Mouse (Mus musculus): ENCODE results near the gene Rapgef3.

Rapgef3 gene

GRCm38 (mm10) chr15:97746278-97746677 is 21.5 kb downstream of the Rapgef3 start:
- DNase-seq (ENCODE audit: low spot score) = no peak

GRCm38 (mm10) chr15:97745331-97745730 is 22.4 kb downstream of the Rapgef3 start:
- DNase-seq (ENCODE audit: low spot score) = peak; percentile 74

GRCm38 (mm10) chr15:97744930-97745329 is 22.8 kb downstream of the Rapgef3 start:
- DNase-seq (ENCODE audit: low spot score) = no peak

GRCm38 (mm10) chr15:97743961-97744525 is 23.7 kb downstream of the Rapgef3 start:
- DNase-seq (ENCODE audit: low spot score) = no peak

- DNase-seq (ENCODE audit: low spot score) = no peak
These were observed 24.6 kb downstream of the Rapgef3 start for GRCm38 (mm10) chr15:97743210-97743609.

GRCm38 (mm10) chr15:97742600-97742999 is 25.2 kb downstream of the Rapgef3 start:
- no peak for DNase-seq (ENCODE audit: low spot score)

GRCm38 (mm10) chr15:97742074-97742473 is 25.7 kb downstream of the Rapgef3 start:
- DNase-seq (ENCODE audit: low spot score) = no peak

GRCm38 (mm10) chr15:97741662-97742061 is 26.1 kb downstream of the Rapgef3 start:
- DNase-seq (ENCODE audit: low spot score) = no peak

GRCm38 (mm10) chr15:97740283-97740732 is 27.5 kb downstream of the Rapgef3 start:
- DNase-seq (ENCODE audit: low spot score) = no peak

GRCm38 (mm10) chr15:97738923-97739322 is 28.8 kb downstream of the Rapgef3 start:
- DNase-seq (ENCODE audit: low spot score) = no peak

- no peak for DNase-seq (ENCODE audit: low spot score)
These were observed 35.8 kb downstream of the Rapgef3 start for GRCm38 (mm10) chr15:97731988-97732387.

GRCm38 (mm10) chr15:97731111-97731510 is 36.7 kb downstream of the Rapgef3 start, which contains the start of gene Endou:
Gene Endou, minus strand, starts transcription at chr15:97731339.
- DNase-seq (ENCODE audit: low spot score) = no peak

GRCm38 (mm10) chr15:97730365-97730764 is 37.4 kb downstream of the Rapgef3 start:
- DNase-seq (ENCODE audit: low spot score) = no peak

GRCm38 (mm10) chr15:97728804-97729203 is 39.0 kb downstream of the Rapgef3 start:
- DNase-seq (ENCODE audit: low spot score) = no peak

- DNase-seq (ENCODE audit: low spot score) = no peak
These were observed 39.4 kb downstream of the Rapgef3 start for GRCm38 (mm10) chr15:97728394-97728793.

- DNase-seq (ENCODE audit: low spot score) = no peak
These were observed 40.3 kb downstream of the Rapgef3 start for GRCm38 (mm10) chr15:97727520-97727919.

- peak; percentile 20 for DNase-seq (ENCODE audit: low spot score)
These were observed 40.7 kb downstream of the Rapgef3 start for GRCm38 (mm10) chr15:97727048-97727447.

GRCm38 (mm10) chr15:97726310-97726709 is 41.5 kb downstream of the Rapgef3 start:
- no peak for DNase-seq (ENCODE audit: low spot score)

GRCm38 (mm10) chr15:97725198-97725785 is 42.5 kb downstream of the Rapgef3 start:
- DNase-seq (ENCODE audit: low spot score) = peak; percentile 53

GRCm38 (mm10) chr15:97724346-97725197 is 43.2 kb downstream of the Rapgef3 start:
- no peak for DNase-seq (ENCODE audit: low spot score)

- no peak for DNase-seq (ENCODE audit: low spot score)
These were observed 44.0 kb downstream of the Rapgef3 start for GRCm38 (mm10) chr15:97723536-97724345.
